Mouse (Mus musculus) limb, embryonic 11.5 days (tissue): ENCODE measurements at regions not wholly inside any gene's neighbourhood (a gene's known extent, or its start where the extent isn't known, plus 50 kb on each side); places are given as distances from the start of the nearest gene placed in this dataset.
A peak's percentile ranks its signal among the peaks of the same experiment; 100 is the strongest.

ENCODE experiments used
- ATAC-seq: fragments of 200-750 bp; cut with Nextera tagmentation; 2 replicates; pipeline ENCODE4 v1.8.0; 2017; ENCODE audit warnings: low read depth; ENCODE audit not compliant: insufficient number of reproducible peaks, low FRiP score, low TSS enrichment
- DNase-seq: peaks from one replicate; pipeline ENCODE4 v3.0.0-alpha.2; 2015; ENCODE audit warnings: low spot score
- H3K27ac ChIP-seq: fragments of 300-500 bp; sonication (generic); replicated peaks from 2 replicates; pipeline ENCODE4 v1.5.1; 2014; ENCODE audit warnings: low read depth, mild to moderate bottlenecking, low read length
- H3K27me3 ChIP-seq: fragments of 300-500 bp; sonication (generic); 2 replicates; pipeline ENCODE4 v1.6.1; 2014; ENCODE audit warnings: mild to moderate bottlenecking, low read length, mixed read lengths; ENCODE audit not compliant: control insufficient read depth, insufficient read depth
- H3K36me3 ChIP-seq: fragments of 300-500 bp; sonication (generic); 2 replicates; pipeline ENCODE4 v1.6.1; 2014; ENCODE audit warnings: mild to moderate bottlenecking, low read length, moderate library complexity, mixed read lengths; ENCODE audit not compliant: control insufficient read depth, insufficient read depth
- H3K4me1 ChIP-seq: fragments of 300-500 bp; sonication (generic); 2 replicates; pipeline ENCODE4 v1.6.1; 2014; ENCODE audit warnings: low read length, mixed read lengths; ENCODE audit not compliant: control insufficient read depth, insufficient read depth
- H3K4me2 ChIP-seq: fragments of 300-500 bp; sonication (generic); 2 replicates; pipeline ENCODE4 v1.6.1; 2014; ENCODE audit warnings: low read depth, mild to moderate bottlenecking, moderate library complexity; ENCODE audit not compliant: severe bottlenecking
- H3K4me3 ChIP-seq: fragments of 300-500 bp; sonication (generic); 2 replicates; pipeline ENCODE4 v1.5.1; 2014; ENCODE audit warnings: low read depth, low read length
- H3K9ac ChIP-seq: fragments of 300-500 bp; sonication (generic); 2 replicates; pipeline ENCODE4 v1.6.1; 2014; ENCODE audit warnings: mild to moderate bottlenecking, low read length
- H3K9me3 ChIP-seq: fragments of 300-500 bp; sonication (generic); 2 replicates; pipeline ENCODE4 v1.6.1; 2016; ENCODE audit warnings: low read length; ENCODE audit not compliant: control insufficient read depth
- whole genome bisulfite sequencing: fragments of 180-500 bp; shearing (Covaris S2); extraction: QIAGEN DNeasy Blood & Tissue Kit; methylation state at CpG from one replicate; pipeline ENCODE4 v1.1.7; 2014; 5-methylcytosine and 5-hydroxymethylcytosine counted together

DNA sequence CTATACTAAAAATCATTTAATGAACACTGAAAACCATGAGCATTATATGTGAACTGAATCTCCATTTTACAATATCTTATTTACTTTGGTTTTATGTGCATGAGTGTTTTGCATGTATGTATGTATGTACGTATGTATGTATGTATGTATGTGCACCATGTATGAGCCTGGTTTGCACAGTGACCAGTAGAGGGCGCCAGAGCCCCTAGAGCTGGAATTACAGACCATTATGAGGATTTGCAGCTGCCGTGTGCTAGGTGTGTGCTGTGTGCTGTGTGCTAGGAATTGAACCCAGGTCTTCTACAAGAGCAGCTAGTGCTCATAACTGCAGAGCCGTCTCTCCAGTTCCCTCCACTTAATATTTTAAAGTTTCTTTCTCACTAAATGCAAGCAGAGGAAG lies 147.5 kb upstream of the Gm6657 start:
- 78% methylated on average over 4 of the region's 4 CpGs for whole genome bisulfite sequencing
- Histone ChIP-seq H3K9me3 (0 out of 2 replicates have a peak, but pooled peaks cover 2% of the 10 kb centered on the region), H3K4me3 (no peak overlapping the region), H3K4me1 (no peaks in the 10 kb centered on the region), H3K4me2 (no peak overlapping the region), H3K27me3 (no peaks in the 10 kb centered on the region), H3K36me3 (no peaks in the 10 kb centered on the region), H3K27ac (no peak overlapping the region), H3K9ac (no peak overlapping the region)
- DNase-seq, result no peak
- no peak for ATAC-seq

DNA sequence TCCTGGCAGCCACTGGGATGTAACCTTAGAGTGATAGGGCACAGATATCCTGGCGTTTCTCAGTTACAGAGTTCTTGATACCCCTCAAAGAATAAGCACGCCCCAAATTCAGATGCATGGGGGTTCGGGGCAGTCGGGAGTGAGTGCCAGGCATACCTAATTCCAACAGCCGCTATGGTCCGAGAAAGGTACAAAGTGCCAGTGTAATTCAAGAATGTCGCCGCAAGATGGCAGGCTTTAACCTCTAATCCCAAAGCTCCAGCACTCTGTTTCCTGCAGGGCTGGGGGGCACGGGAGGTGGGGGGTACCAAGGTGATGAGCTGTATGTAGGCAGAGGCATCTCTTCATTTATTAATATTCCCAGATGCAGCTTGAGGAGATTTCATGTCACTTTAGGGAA lies 138.1 kb upstream of the Gm6657 start:
- Histone ChIP-seq H3K36me3 (no peaks in the 10 kb centered on the region), H3K9me3 (no peaks in the 10 kb centered on the region), H3K27ac (no peak overlapping the region), H3K27me3 (no peaks in the 10 kb centered on the region), H3K4me3 (no peak overlapping the region), H3K9ac (0 out of 2 replicates have a peak overlapping the region, but pooled peaks have one; percentile 27), H3K4me2 (peak overlapping the region; percentile 30; the same call in 1 of the 2 replicates), H3K4me1 (no peaks in the 10 kb centered on the region)
- no peak for ATAC-seq
- DNase-seq, result peak; percentile 73
- WGBS, result 2% methylated on average over 9 of the region's 9 CpGs

DNA sequence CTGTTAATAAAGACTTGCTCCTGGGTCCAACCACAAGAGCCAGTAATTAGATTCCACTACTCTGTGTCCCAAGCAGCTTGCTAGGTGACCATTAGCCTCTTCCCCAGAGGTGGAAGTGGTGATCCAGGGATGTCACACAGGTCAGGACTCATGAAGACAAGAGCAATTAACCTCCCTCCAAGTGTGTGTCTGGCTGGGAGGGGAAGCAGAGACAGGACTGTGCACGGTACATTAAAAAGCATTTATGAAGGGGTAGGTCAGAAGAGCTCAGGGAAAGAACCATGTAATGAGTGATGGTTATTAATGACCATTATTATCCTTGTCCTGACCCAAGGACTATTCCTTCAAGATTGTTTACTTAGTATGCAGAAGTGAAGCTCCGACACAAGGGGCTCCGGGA lies 136.9 kb upstream of the Gm6657 start:
- WGBS, result 77% methylated on average over 3 of the region's 3 CpGs
- H3K27ac ChIP-seq, result no peak overlapping the region
- no peaks in the 10 kb centered on the region for H3K4me1 ChIP-seq
- H3K27me3 ChIP-seq, result no peaks in the 10 kb centered on the region
- no peaks in the 10 kb centered on the region for H3K36me3 ChIP-seq
- H3K9me3 ChIP-seq, result no peaks in the 10 kb centered on the region
- ATAC-seq (no peak), DNase-seq (no peak)
- no peak overlapping the region for H3K4me2 ChIP-seq
- H3K4me3 ChIP-seq, result no peak overlapping the region
- no peak overlapping the region for H3K9ac ChIP-seq

DNA sequence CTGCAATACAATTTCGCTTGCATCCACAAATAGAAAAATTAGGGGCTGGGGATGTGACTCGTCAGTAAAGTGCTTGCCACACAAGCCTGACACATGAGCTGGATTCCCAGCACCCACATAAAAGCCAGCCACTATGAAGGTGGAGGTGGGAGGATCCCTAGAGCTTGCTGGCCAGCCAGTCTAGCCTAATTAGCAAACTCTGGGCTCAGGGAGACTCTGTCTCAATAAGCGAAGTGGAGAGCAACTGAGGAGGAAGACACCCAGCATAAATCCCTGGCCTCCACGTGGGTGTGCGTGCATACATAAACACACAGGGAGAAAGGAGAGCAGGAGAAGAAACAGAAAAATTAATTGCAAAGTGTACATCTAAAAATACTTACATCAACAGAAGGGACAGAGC lies 134.1 kb upstream of the Gm6657 start:
- Histone ChIP-seq H3K36me3 (no peaks in the 10 kb centered on the region), H3K27me3 (no peaks in the 10 kb centered on the region), H3K4me1 (no peaks in the 10 kb centered on the region), H3K27ac (no peak overlapping the region), H3K4me2 (no peak overlapping the region), H3K9me3 (no peaks in the 10 kb centered on the region), H3K9ac (no peak overlapping the region), H3K4me3 (no peak overlapping the region)
- WGBS, result 64% methylated on average over 5 of the region's 5 CpGs
- DNase-seq, result no peak
- no peak for ATAC-seq

DNA sequence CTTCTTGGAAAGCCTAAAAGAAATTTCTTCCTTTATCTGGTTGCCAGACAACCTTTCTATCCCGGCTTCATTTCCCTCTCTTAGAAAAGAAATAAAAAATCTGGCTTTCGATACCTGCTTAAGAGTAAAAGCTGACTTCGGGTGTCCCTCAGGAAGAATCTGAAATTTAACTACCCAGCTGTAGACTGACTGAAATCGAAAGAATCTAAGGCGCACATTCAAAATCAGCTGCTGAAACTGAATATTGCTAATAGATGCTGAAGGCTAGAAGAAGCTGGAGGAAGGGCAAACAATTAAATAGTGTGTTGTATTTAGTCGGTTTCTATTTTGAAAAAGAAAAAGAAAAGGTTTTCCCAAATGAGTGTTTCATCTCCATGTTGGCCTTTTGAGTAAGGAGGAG lies 128.0 kb upstream of the Gm6657 start:
- H3K36me3 ChIP-seq, result no peaks in the 10 kb centered on the region
- H3K27me3 ChIP-seq, result no peaks in the 10 kb centered on the region
- WGBS, result 90% methylated on average over 6 of the region's 6 CpGs
- ATAC-seq (no peak), DNase-seq (no peak)
- H3K9me3 ChIP-seq, result no peaks in the 10 kb centered on the region
- no peak overlapping the region for H3K4me3 ChIP-seq
- no peak overlapping the region for H3K9ac ChIP-seq
- H3K4me2 ChIP-seq, result no peak overlapping the region
- H3K27ac ChIP-seq, result no peak overlapping the region
- H3K4me1 ChIP-seq, result no peaks in the 10 kb centered on the region

DNA sequence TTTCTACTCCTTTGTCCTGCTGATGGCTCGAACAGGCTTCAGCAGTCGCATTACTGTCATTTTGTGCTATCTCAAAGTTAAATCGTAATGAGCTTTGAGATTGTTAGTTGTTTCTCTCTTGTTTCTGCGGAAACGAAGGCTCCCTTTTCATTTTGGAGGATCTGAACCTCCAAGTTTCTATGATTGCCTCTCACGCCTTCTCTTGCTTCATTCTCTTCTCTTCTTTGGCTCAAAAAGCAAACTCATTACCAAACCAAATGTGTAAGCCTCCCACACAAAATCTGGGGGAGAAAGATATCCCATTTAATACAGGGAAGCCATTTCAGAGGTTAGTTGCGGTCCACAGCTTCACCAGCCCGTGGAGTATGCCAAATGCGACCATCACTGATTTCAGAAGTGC lies 121.1 kb upstream of the Gm6657 start:
- H3K4me3 ChIP-seq, result no peak overlapping the region
- H3K9ac ChIP-seq, result no peak overlapping the region
- H3K4me2 ChIP-seq, result no peak overlapping the region
- no peaks in the 10 kb centered on the region for H3K9me3 ChIP-seq
- no peak overlapping the region for H3K27ac ChIP-seq
- WGBS, result 89% methylated on average over 9 of the region's 9 CpGs
- no peak for DNase-seq
- H3K36me3 ChIP-seq, result no peaks in the 10 kb centered on the region
- no peak for ATAC-seq
- H3K4me1 ChIP-seq, result peaks cover 3% of the 10 kb centered on the region; the same call in 1 of the 2 replicates
- H3K27me3 ChIP-seq, result no peaks in the 10 kb centered on the region

DNA sequence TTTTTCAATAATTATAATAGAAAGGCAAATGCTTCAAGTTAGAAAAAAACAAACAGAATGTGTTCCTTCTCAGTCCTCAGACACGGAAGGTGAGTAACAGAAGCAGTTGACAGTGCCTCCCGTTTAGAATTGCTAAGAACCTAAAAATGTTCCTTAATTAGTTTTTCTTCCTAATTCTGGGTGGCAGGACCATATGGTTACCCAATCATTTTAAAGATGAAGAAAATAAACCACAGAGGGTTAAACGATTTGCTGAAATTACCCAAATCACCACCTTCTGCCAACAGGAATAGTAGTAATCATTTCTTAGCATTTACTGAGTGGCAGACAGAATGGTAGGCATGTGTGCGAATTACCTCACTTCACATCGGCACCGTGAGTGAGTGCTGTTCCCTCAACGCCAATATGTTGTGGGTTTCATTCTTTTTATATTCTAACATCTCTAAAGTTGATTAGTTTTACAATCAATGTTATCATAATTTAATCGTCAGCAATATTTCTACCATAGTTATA lies 119.7 kb upstream of the Gm6657 start:
- H3K4me2 ChIP-seq, result no peak overlapping the region
- DNase-seq (no peak), ATAC-seq (no peak)
- H3K4me3 ChIP-seq, result no peak overlapping the region
- no peak overlapping the region for H3K9ac ChIP-seq
- H3K36me3 ChIP-seq, result no peaks in the 10 kb centered on the region
- no peak overlapping the region for H3K27ac ChIP-seq
- no peaks in the 10 kb centered on the region for H3K27me3 ChIP-seq
- 78% methylated on average over 8 of the region's 8 CpGs for WGBS
- no peaks in the 10 kb centered on the region for H3K9me3 ChIP-seq
- H3K4me1 ChIP-seq, result peaks cover 3% of the 10 kb centered on the region; the same call in 1 of the 2 replicates

DNA sequence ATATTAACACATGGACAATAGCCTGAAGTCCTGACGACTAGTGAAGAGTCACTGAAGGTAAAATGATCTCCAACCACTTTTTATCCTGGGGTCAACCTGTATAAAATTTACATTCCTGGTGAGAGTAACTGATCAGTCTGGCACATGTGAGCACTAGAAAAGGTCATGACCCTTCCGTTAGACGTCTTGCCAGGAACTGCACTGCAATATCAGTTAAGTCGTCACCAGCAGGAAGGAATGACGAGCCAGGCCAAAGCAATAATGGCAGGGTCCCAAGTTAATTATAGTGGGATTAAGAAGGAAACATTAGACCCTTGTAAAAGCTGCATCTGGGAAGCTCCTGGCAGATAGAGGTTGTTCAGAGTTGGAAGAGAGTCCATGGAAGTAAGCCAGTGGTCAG lies 116.8 kb upstream of the Gm6657 start:
- H3K27ac ChIP-seq, result no peak overlapping the region
- H3K4me3 ChIP-seq, result no peak overlapping the region
- H3K9me3 ChIP-seq, result no peaks in the 10 kb centered on the region
- H3K4me1 ChIP-seq, result peaks cover 3% of the 10 kb centered on the region; the same call in 1 of the 2 replicates
- H3K4me2 ChIP-seq, result no peak overlapping the region
- DNase-seq (no peak), ATAC-seq (no peak)
- H3K9ac ChIP-seq, result no peak overlapping the region
- WGBS, result 13% methylated on average over 5 of the region's 5 CpGs
- no peaks in the 10 kb centered on the region for H3K27me3 ChIP-seq
- no peaks in the 10 kb centered on the region for H3K36me3 ChIP-seq

DNA sequence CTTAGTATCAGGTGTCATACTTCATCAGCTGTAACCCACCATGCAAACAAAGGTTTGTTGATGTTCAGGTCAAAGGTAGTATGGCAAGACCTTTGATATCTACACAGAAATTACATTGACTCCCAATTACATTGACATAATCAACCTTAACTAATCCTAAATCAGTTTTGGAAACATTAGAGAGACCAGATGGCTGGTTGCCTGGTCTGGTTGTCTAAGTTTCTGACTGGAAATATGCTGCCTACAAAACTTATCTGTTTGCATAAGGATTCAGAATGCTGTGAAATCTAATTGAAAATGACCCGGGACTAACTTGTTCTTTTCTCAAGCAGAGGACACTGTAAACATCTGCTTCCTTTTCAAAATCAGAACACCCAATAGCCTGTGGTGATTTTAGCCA lies 111.9 kb upstream of the Gm6657 start:
- peaks cover 3% of the 10 kb centered on the region; the same call in 1 of the 2 replicates for H3K4me1 ChIP-seq
- no peaks in the 10 kb centered on the region for H3K9me3 ChIP-seq
- DNase-seq (no peak), ATAC-seq (no peak)
- no peak overlapping the region for H3K9ac ChIP-seq
- no peak overlapping the region for H3K4me2 ChIP-seq
- H3K36me3 ChIP-seq, result no peaks in the 10 kb centered on the region
- 89% methylated on average over 1 of the region's 1 CpGs for WGBS
- no peaks in the 10 kb centered on the region for H3K27me3 ChIP-seq
- H3K4me3 ChIP-seq, result no peak overlapping the region
- no peak overlapping the region for H3K27ac ChIP-seq
